Mouse (Mus musculus) embryonic facial prominence, embryonic 15.5 days (tissue): ENCODE measurements at regions not wholly inside any gene's neighbourhood (a gene's known extent, or its start where the extent isn't known, plus 50 kb on each side); places are given as distances from the start of the nearest gene placed in this dataset.

Experiments used
- ATAC-seq: fragments of 200-750 bp; cut with Nextera tagmentation; 2 replicates; pipeline ENCODE4 v1.8.0; 2017; ENCODE audit warnings: low read depth, moderate TSS enrichment; ENCODE audit not compliant: insufficient number of reproducible peaks, low FRiP score, low TSS enrichment
- H3K27ac ChIP-seq: fragments of 300-500 bp; sonication (generic); replicated peaks from 2 replicates; pipeline ENCODE4 v1.5.1; 2015; ENCODE audit warnings: mild to moderate bottlenecking, inconsistent platforms
- H3K27me3 ChIP-seq: fragments of 300-500 bp; sonication (generic); 2 replicates; pipeline ENCODE4 v1.6.1; 2015; ENCODE audit warnings: inconsistent platforms
- H3K36me3 ChIP-seq: fragments of 300-500 bp; sonication (generic); 2 replicates; pipeline ENCODE4 v1.6.1; 2015; ENCODE audit warnings: mild to moderate bottlenecking, inconsistent platforms
- H3K4me1 ChIP-seq: fragments of 300-500 bp; sonication (generic); 2 replicates; pipeline ENCODE4 v1.6.1; 2015; ENCODE audit warnings: inconsistent platforms
- H3K4me2 ChIP-seq: fragments of 300-500 bp; sonication (generic); replicated peaks from 2 replicates; pipeline ENCODE4 v1.6.1; 2015; ENCODE audit warnings: mild to moderate bottlenecking, inconsistent platforms
- H3K4me3 ChIP-seq: fragments of 300-500 bp; sonication (generic); replicated peaks from 2 replicates; pipeline ENCODE4 v1.5.1; 2015; ENCODE audit warnings: mild to moderate bottlenecking, inconsistent platforms
- H3K9ac ChIP-seq: fragments of 300-500 bp; sonication (generic); 2 replicates; pipeline ENCODE4 v1.6.1; 2015; ENCODE audit warnings: inconsistent platforms
- H3K9me3 ChIP-seq: fragments of 300-500 bp; sonication (generic); replicated peaks from 2 replicates; pipeline ENCODE4 v1.6.1; 2016; ENCODE audit warnings: inconsistent platforms
- WGBS: fragments of 180-500 bp; shearing (Covaris S2); methylation state at CpG from one replicate; pipeline ENCODE4 v1.1.7; 2015; 5-methylcytosine and 5-hydroxymethylcytosine counted together

- Histone ChIP-seq H3K27ac (no peak overlapping the region), H3K27me3 (no peaks in the 10 kb centered on the region), H3K4me1 (no peaks in the 10 kb centered on the region), H3K9ac (no peak overlapping the region), H3K4me3 (no peak overlapping the region), H3K4me2 (no peak overlapping the region), H3K36me3 (no peaks in the 10 kb centered on the region), H3K9me3 (no peaks in the 10 kb centered on the region)
- no peak for ATAC-seq
- WGBS = 73% methylated on average over 2 of the region's 2 CpGs
These were observed 263.0 kb upstream of the Hnrnpa3 start for GRCm38 (mm10) chr2:75396016-75396415.

DNA sequence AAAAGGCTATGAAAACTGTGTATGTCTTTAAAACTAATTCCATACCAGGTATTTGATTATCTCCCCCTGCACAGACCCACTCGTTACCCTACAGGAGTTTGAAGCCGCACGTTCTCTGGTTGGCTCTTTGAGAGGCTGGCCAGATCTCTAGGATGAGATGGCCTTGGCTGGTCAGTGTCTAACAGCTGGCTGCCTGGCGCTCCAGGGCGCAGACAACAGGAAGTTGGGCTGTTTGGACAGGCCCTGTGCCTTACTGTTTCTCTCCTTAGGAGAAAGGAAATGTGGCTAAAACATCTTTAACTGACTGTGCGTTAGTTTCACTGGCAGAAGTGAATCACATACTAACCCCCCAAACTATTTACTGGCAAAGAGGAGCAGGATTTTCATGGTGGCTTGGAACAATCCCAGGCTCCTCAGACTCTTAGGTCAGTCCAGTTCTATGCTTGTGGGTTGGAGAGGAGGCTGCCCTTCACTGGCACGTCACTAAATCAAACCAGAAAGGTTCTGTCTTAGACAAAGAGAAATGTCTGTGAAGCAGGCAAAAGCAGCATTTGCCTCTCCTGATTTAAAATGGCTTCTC is 258.7 kb upstream of the Hnrnpa3 start:
- H3K4me2 ChIP-seq = no peak overlapping the region
- no peak for ATAC-seq
- no peaks in the 10 kb centered on the region for H3K9me3 ChIP-seq
- no peak overlapping the region for H3K27ac ChIP-seq
- H3K9ac ChIP-seq = no peak overlapping the region
- no peak overlapping the region for H3K4me3 ChIP-seq
- WGBS = 67% methylated on average over 7 of the region's 7 CpGs
- no peaks in the 10 kb centered on the region for H3K27me3 ChIP-seq
- H3K4me1 ChIP-seq = no peaks in the 10 kb centered on the region
- no peaks in the 10 kb centered on the region for H3K36me3 ChIP-seq

DNA sequence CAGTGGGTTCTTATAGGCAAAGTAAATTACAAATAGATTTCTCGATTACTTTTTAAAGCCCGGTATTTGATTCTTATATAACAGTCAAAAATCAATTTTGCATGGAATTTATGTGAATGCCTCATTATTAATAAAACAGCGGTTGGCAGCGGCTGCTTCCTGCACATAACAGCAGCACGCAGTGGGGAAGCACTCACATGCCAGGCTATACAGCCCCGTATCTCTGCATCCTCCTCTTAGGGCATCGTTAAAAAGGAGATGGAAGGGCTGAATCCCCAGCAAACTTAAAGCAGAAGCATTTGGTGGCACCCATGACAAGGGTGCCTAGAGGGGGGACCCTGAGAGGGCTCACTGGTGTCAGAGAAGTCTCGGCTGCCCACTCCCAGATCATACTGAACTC is 255.3 kb upstream of the Hnrnpa3 start:
- Histone ChIP-seq H3K4me2 (no peak overlapping the region), H3K27ac (no peak overlapping the region), H3K36me3 (no peaks in the 10 kb centered on the region), H3K4me1 (peaks cover 12% of the 10 kb centered on the region), H3K27me3 (no peaks in the 10 kb centered on the region), H3K9ac (no peak overlapping the region), H3K9me3 (no peaks in the 10 kb centered on the region), H3K4me3 (no peak overlapping the region)
- WGBS = 59% methylated on average over 8 of the region's 8 CpGs
- no peak for ATAC-seq

- no peak overlapping the region for H3K27ac ChIP-seq
- H3K9me3 ChIP-seq = no peaks in the 10 kb centered on the region
- 63% methylated on average over 13 of the region's 13 CpGs for WGBS
- H3K4me2 ChIP-seq = no peak overlapping the region
- peaks cover 12% of the 10 kb centered on the region for H3K4me1 ChIP-seq
- H3K36me3 ChIP-seq = no peaks in the 10 kb centered on the region
- no peak for ATAC-seq
- H3K9ac ChIP-seq = no peak overlapping the region
- H3K27me3 ChIP-seq = no peaks in the 10 kb centered on the region
- no peak overlapping the region for H3K4me3 ChIP-seq
These were observed 253.4 kb upstream of the Hnrnpa3 start for GRCm38 (mm10) chr2:75405524-75406214.

DNA sequence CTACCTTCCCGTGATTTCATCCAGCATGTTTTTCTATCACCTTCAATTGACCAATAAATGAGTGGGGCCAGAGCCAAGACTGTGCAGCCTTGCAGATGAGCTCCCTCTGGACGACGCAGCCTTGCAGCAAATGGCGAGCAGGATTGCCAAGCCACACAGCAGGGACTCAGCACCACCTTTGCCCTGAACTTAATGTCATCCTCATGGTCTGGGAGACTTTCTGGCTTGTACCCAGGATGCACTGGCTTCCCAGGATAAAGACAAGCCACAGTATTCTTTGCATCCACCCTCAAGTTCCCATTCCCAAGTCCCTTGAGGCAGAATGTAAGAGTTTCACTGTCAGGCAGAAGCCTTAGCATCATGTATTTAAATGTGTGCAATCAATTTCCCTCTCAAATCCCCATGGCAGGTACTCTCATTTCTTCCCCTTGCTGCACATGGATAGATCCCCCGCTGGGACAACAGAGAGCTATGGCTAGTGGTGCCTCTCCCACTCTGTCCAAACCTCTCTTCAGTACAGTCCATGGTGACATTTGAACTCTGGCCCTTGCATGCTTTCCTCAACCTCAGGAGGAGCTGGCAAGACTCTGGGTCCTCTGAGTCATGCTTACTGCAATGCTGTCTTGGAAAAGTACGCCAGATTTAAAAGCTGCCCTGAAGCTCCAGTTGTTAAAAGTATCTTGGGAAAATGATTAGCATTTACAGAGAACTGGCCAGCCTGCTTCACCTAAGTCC is 252.2 kb upstream of the Hnrnpa3 start:
- 55% methylated on average over 6 of the region's 6 CpGs for WGBS
- no peak for ATAC-seq
- no peaks in the 10 kb centered on the region for H3K36me3 ChIP-seq
- no peak overlapping the region for H3K4me2 ChIP-seq
- H3K9me3 ChIP-seq = no peaks in the 10 kb centered on the region
- H3K4me1 ChIP-seq = peaks cover 12% of the 10 kb centered on the region
- no peak overlapping the region for H3K4me3 ChIP-seq
- H3K9ac ChIP-seq = no peak overlapping the region
- H3K27ac ChIP-seq = no peak overlapping the region
- no peaks in the 10 kb centered on the region for H3K27me3 ChIP-seq

GRCm38 (mm10) chr2:75407560-75407959 is 251.5 kb upstream of the Hnrnpa3 start:
- Histone ChIP-seq H3K36me3 (no peaks in the 10 kb centered on the region), H3K27ac (no peak overlapping the region), H3K9ac (no peak overlapping the region), H3K4me2 (no peak overlapping the region), H3K9me3 (no peaks in the 10 kb centered on the region), H3K4me1 (peaks cover 15% of the 10 kb centered on the region), H3K4me3 (no peak overlapping the region), H3K27me3 (no peaks in the 10 kb centered on the region)
- no peak for ATAC-seq
- 61% methylated on average over 4 of the region's 4 CpGs for WGBS

GRCm38 (mm10) chr2:75408016-75408415 is 251.0 kb upstream of the Hnrnpa3 start:
- H3K27ac ChIP-seq = no peak overlapping the region
- H3K4me1 ChIP-seq = peaks cover 16% of the 10 kb centered on the region
- WGBS = 76% methylated on average over 2 of the region's 2 CpGs
- H3K36me3 ChIP-seq = no peaks in the 10 kb centered on the region
- no peaks in the 10 kb centered on the region for H3K9me3 ChIP-seq
- H3K27me3 ChIP-seq = no peaks in the 10 kb centered on the region
- H3K4me2 ChIP-seq = no peak overlapping the region
- H3K4me3 ChIP-seq = no peak overlapping the region
- ATAC-seq = no peak
- no peak overlapping the region for H3K9ac ChIP-seq

DNA sequence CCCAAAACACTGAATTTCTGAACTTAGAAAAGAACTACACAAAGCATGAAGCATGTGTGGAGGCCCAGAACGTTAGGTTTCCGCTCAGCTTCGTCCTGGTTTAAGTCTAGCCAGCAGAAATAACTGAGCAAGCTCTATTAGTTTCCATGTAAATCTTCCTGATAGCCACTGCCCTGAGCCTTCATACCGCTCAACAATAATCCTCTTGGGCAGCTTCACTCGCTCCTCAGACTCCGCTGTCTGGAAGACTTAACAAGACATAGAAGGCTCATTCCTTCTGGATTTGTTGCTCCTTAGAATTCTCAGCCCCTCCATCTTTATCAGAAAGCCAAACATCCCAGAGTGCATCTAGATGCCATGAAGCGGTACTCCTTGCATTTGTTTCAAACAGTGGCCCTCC is 249.3 kb upstream of the Hnrnpa3 start:
- Histone ChIP-seq H3K4me1 (peaks cover 16% of the 10 kb centered on the region), H3K36me3 (no peaks in the 10 kb centered on the region), H3K4me2 (no peak overlapping the region), H3K9ac (no peak overlapping the region), H3K27ac (no peak overlapping the region), H3K27me3 (no peaks in the 10 kb centered on the region), H3K4me3 (no peak overlapping the region), H3K9me3 (no peaks in the 10 kb centered on the region)
- ATAC-seq = no peak
- WGBS = 87% methylated on average over 7 of the region's 7 CpGs

DNA sequence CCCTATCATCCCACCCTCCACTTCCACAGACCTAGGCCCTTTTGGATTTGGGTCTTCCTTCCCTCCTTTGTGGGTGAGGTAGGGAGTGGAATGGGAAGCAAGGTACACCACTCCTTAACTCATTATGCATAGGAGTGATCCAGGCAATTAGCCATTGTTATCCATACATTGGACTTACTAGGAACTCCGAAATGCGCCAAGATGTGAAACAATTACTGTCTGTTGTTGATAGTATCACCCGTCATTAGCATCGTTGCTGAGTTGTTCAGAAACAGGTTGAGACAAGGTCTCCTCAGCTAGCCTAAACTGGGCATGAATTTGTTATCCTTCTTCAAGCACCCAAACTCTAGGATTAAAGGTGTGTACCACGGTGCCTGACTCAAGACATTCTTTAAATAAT is 246.3 kb upstream of the Hnrnpa3 start:
- Histone ChIP-seq H3K4me3 (no peak overlapping the region), H3K9ac (no peak overlapping the region), H3K27me3 (no peaks in the 10 kb centered on the region), H3K4me2 (no peak overlapping the region), H3K36me3 (no peaks in the 10 kb centered on the region), H3K9me3 (no peaks in the 10 kb centered on the region), H3K4me1 (0 out of 2 replicates have a peak, but pooled peaks cover 4% of the 10 kb centered on the region), H3K27ac (no peak overlapping the region)
- 72% methylated on average over 5 of the region's 5 CpGs for WGBS
- no peak for ATAC-seq

- no peak for ATAC-seq
- Histone ChIP-seq H3K27me3 (no peaks in the 10 kb centered on the region), H3K4me1 (peaks cover 10% of the 10 kb centered on the region), H3K4me3 (no peak overlapping the region), H3K36me3 (no peaks in the 10 kb centered on the region), H3K27ac (no peak overlapping the region), H3K9me3 (no peaks in the 10 kb centered on the region), H3K4me2 (no peak overlapping the region), H3K9ac (no peak overlapping the region)
- WGBS = 92% methylated on average over 2 of the region's 2 CpGs
These were observed 240.4 kb upstream of the Hnrnpa3 start for GRCm38 (mm10) chr2:75418689-75419088.

- no peak overlapping the region for H3K4me2 ChIP-seq
- ATAC-seq = no peak
- no peak overlapping the region for H3K27ac ChIP-seq
- no peaks in the 10 kb centered on the region for H3K9me3 ChIP-seq
- H3K36me3 ChIP-seq = no peaks in the 10 kb centered on the region
- H3K9ac ChIP-seq = no peak overlapping the region
- H3K4me1 ChIP-seq = peaks cover 10% of the 10 kb centered on the region
- 85% methylated on average over 1 of the region's 1 CpGs for WGBS
- H3K27me3 ChIP-seq = peaks cover 3% of the 10 kb centered on the region; the same call in 1 of the 2 replicates
- no peak overlapping the region for H3K4me3 ChIP-seq
These were observed 239.9 kb upstream of the Hnrnpa3 start for GRCm38 (mm10) chr2:75419142-75419541.
